Mouse (Mus musculus) heart, embryonic 13.5 days (tissue): Measurements from ENCODE around the gene Apopt1. TPM values are rescaled to one million over a fixed set of nuclear protein-coding genes. Genes with fewer than 3 reads are reported as not detected.

Experiments used
- ATAC-seq: fragments of 200-750 bp; cut with Nextera tagmentation; 2 replicates; pipeline ENCODE4 v1.8.0; 2017; ENCODE audit warnings: moderate TSS enrichment; ENCODE audit not compliant: insufficient number of reproducible peaks, low FRiP score, low TSS enrichment; ENCODE audit errors: extremely low read depth
- H3K27ac ChIP-seq: fragments of 300-500 bp; sonication (generic); replicated peaks from 2 replicates; pipeline ENCODE4 v1.5.1; 2015; ENCODE audit warnings: moderate library complexity, mild to moderate bottlenecking, inconsistent platforms
- H3K27me3 ChIP-seq: fragments of 300-500 bp; sonication (generic); replicated peaks from 2 replicates; pipeline ENCODE4 v1.6.1; 2015; ENCODE audit warnings: mild to moderate bottlenecking, inconsistent platforms
- H3K36me3 ChIP-seq: fragments of 300-500 bp; sonication (generic); 2 replicates; pipeline ENCODE4 v1.6.1; 2015; ENCODE audit warnings: mild to moderate bottlenecking, inconsistent platforms
- H3K4me1 ChIP-seq: fragments of 300-500 bp; sonication (generic); 2 replicates; pipeline ENCODE4 v1.6.1; 2015; ENCODE audit warnings: inconsistent platforms
- H3K4me2 ChIP-seq: fragments of 300-500 bp; sonication (generic); 2 replicates; pipeline ENCODE4 v1.6.1; 2015; ENCODE audit warnings: inconsistent platforms, mild to moderate bottlenecking, moderate library complexity
- H3K4me3 ChIP-seq: fragments of 300-500 bp; sonication (generic); 2 replicates; pipeline ENCODE4 v1.5.1; 2015; ENCODE audit warnings: moderate library complexity, mild to moderate bottlenecking, inconsistent platforms
- H3K9ac ChIP-seq: fragments of 300-500 bp; sonication (generic); 2 replicates; pipeline ENCODE4 v1.6.1; 2015; ENCODE audit warnings: inconsistent platforms, mild to moderate bottlenecking, moderate library complexity
- H3K9me3 ChIP-seq: fragments of 300-500 bp; sonication (generic); 2 replicates; pipeline ENCODE4 v1.6.1; 2016; ENCODE audit warnings: inconsistent platforms
- WGBS: fragments of 180-500 bp; shearing (Covaris S2); methylation state at CpG from one replicate; pipeline ENCODE4 v1.1.7; 2015; ENCODE audit warnings: mixed read lengths; 5-methylcytosine and 5-hydroxymethylcytosine counted together
- polyA plus RNA-seq: library from polyadenylated mRNA; unstranded; fragments of >200 nt; fragmentation: Nextera tagmentation; extraction: Ambion mirVana; gene quantifications from 2 replicates; pipeline ENCODE4 v1.2.1, GENCODE M21; 2015

Apopt1 gene
- polyA plus RNA-seq, 1 experiment from 2014 or later = 41.0 TPM

- Histone ChIP-seq H3K27me3 (no peaks in the 10 kb centered on the region), H3K4me1 (peaks cover 71% of the 10 kb centered on the region), H3K36me3 (peaks cover 23% of the 10 kb centered on the region), H3K9ac (no peak overlapping the region), H3K4me2 (no peak overlapping the region), H3K27ac (no peak overlapping the region), H3K4me3 (no peak overlapping the region), H3K9me3 (no peaks in the 10 kb centered on the region)
- no peak for ATAC-seq
- WGBS = 83% methylated on average over 13 of the region's 13 CpGs
These were observed 49.7 kb downstream of the Apopt1 start for GRCm38 (mm10) chr12:111762620-111763280.

DNA sequence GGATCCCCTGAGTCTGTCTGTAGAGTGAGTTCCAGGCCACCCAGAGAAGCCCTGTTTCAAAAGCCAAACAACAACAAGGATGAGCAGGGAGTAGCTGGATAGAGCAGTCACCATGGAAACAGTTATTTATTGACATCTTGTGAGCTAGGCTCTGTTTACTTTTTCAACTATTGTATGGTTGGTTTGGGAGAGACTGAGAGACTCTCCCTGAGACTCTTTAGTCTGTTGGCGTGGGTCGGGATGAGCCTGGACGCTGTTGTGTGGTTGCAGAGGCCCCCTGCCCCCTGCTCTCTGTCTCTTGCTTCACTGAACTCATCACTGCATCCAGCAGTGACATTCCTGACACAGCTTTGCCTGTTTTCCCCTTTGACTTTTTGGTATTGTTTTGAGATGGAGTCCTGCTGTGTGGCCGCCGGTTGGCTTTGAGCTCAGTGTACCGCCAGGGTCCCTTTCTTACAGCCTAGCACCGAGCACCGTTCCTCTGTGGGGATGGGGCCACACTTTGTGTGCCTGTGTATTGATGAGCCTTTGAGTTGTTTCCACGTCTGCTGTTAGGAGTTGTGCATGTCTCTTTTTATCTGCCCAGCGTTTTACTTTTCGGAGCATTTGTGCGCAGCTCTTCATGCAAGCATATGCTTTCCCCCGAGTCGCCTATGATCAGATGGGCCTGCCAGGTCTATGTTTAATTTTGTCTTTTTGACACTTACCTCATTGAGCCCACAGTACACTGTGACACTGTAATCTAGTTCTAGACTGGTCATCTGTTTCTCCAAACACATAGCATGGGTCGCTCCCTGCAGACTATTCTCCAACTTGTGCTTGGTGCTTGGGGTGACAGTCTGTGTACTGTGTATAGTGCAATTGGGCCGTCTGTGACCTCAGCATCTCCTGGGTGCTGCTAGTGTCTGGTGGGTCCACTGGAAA lies 53.5 kb downstream of the Apopt1 start:
- Histone ChIP-seq H3K27ac (peak overlapping the region; percentile 72), H3K4me3 (no peak overlapping the region; the same call in 1 of the 2 replicates), H3K4me1 (peaks cover 70% of the 10 kb centered on the region), H3K4me2 (peak overlapping the region; percentile 44), H3K36me3 (peaks cover 27% of the 10 kb centered on the region), H3K9ac (peak overlapping the region; percentile 61), H3K9me3 (no peaks in the 10 kb centered on the region), H3K27me3 (no peaks in the 10 kb centered on the region)
- no peak; the same call in 1 of the 2 replicates for ATAC-seq
- 57% methylated on average over 16 of the region's 16 CpGs for WGBS

GRCm38 (mm10) chr12:111768322-111768928 lies 55.4 kb downstream of the Apopt1 start:
- 86% methylated on average over 10 of the region's 10 CpGs for WGBS
- ATAC-seq = no peak
- H3K27me3 ChIP-seq = no peaks in the 10 kb centered on the region
- H3K4me2 ChIP-seq = no peak overlapping the region
- H3K9ac ChIP-seq = no peak overlapping the region
- H3K4me1 ChIP-seq = peaks cover 52% of the 10 kb centered on the region
- H3K4me3 ChIP-seq = no peak overlapping the region
- H3K36me3 ChIP-seq = peaks cover 32% of the 10 kb centered on the region
- H3K27ac ChIP-seq = no peak overlapping the region
- H3K9me3 ChIP-seq = no peaks in the 10 kb centered on the region

DNA sequence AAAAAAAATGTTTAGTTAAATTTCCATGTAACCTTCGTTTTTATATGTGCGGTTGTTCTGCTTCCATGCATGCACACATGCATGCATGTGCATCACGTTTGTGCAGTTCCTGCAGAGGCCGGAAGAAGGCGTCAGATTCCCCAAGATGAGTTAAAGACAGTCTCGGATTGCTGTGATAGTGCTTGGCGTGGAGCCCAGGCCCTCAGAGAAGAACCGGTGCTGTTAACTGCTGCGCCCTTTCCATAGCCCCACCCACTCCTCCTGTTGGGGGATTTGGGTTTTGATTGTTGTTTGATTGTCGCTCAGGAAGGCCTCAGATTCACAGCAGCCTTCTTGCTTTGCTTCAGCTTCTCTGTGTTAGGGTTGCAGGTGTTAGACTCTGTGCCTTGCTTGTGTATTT lies 56.2 kb downstream of the Apopt1 start:
- ATAC-seq = no peak
- Histone ChIP-seq H3K9ac (no peak overlapping the region), H3K27me3 (no peaks in the 10 kb centered on the region), H3K4me2 (peak overlapping the region; percentile 30), H3K9me3 (no peaks in the 10 kb centered on the region), H3K36me3 (peaks cover 34% of the 10 kb centered on the region), H3K27ac (peak overlapping the region; percentile 78), H3K4me1 (peaks cover 51% of the 10 kb centered on the region), H3K4me3 (no peak overlapping the region)
- WGBS = 22% methylated on average over 10 of the region's 10 CpGs

DNA sequence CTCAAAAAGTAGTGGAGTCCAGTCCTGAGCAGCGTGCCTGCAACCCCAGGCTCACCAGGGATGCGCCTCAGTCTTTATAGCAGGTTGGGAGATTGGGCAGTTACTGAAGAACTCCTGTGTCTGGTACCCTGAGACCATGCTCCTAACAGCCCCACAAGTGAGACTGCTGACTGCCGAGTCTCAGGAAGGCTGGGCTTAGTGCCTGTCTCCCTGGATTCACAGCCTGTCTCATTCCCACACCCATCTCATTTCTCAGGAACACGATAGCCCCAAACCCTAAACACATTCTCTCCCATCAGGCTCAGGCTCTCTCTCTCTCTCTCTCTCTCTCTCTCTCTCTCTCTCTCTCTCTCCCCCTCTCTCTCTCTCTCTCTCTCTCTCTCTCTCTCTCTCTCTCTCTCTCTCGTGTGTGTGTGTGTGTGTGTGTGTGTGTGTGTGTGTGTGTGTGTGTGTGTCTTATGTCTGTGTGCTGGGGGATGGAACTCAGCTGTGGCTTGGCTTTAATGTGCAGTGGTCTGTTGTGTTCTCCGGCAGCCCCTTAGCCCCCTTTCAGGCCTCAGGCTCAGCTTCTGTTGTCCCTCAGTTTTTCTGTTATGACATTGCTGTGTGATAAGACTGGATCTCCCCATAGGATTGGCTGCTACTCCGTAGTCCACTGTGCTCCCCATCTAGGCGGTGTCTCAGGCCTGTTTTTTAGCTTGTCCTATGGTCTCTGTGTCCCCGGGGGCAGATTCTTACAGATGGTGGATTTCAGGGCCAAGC lies 56.9 kb downstream of the Apopt1 start:
- no peaks in the 10 kb centered on the region for H3K27me3 ChIP-seq
- H3K27ac ChIP-seq = peak overlapping the region; percentile 78
- WGBS = 49% methylated on average over 8 of the region's 9 CpGs
- H3K36me3 ChIP-seq = peaks cover 40% of the 10 kb centered on the region
- no peak for ATAC-seq
- H3K4me2 ChIP-seq = peak overlapping the region; percentile 30
- H3K9me3 ChIP-seq = no peaks in the 10 kb centered on the region
- peak overlapping the region; percentile 50; the same call in 1 of the 2 replicates for H3K9ac ChIP-seq
- H3K4me3 ChIP-seq = no peak overlapping the region
- peaks cover 51% of the 10 kb centered on the region for H3K4me1 ChIP-seq

- H3K27me3 ChIP-seq = no peaks in the 10 kb centered on the region
- 82% methylated on average over 10 of the region's 10 CpGs for WGBS
- no peak overlapping the region for H3K4me3 ChIP-seq
- 0 out of 2 replicates have a peak overlapping the region, but pooled peaks have one; percentile 34 for H3K9ac ChIP-seq
- peaks cover 46% of the 10 kb centered on the region for H3K36me3 ChIP-seq
- H3K9me3 ChIP-seq = no peaks in the 10 kb centered on the region
- H3K4me2 ChIP-seq = no peak overlapping the region
- peaks cover 49% of the 10 kb centered on the region for H3K4me1 ChIP-seq
- no peak for ATAC-seq
- H3K27ac ChIP-seq = peak overlapping the region; percentile 78; the same call in 1 of the 2 replicates
These were observed 57.6 kb downstream of the Apopt1 start for GRCm38 (mm10) chr12:111770651-111771050.

- no peak overlapping the region for H3K4me3 ChIP-seq
- no peak overlapping the region for H3K27ac ChIP-seq
- H3K4me1 ChIP-seq = peaks cover 19% of the 10 kb centered on the region
- no peaks in the 10 kb centered on the region for H3K9me3 ChIP-seq
- H3K27me3 ChIP-seq = no peaks in the 10 kb centered on the region
- peaks cover 77% of the 10 kb centered on the region for H3K36me3 ChIP-seq
- no peak overlapping the region for H3K9ac ChIP-seq
- H3K4me2 ChIP-seq = no peak overlapping the region
- no peak for ATAC-seq
- 82% methylated on average over 16 of the region's 16 CpGs for WGBS
These were observed 61.1 kb downstream of the Apopt1 start for GRCm38 (mm10) chr12:111774156-111774555.

DNA sequence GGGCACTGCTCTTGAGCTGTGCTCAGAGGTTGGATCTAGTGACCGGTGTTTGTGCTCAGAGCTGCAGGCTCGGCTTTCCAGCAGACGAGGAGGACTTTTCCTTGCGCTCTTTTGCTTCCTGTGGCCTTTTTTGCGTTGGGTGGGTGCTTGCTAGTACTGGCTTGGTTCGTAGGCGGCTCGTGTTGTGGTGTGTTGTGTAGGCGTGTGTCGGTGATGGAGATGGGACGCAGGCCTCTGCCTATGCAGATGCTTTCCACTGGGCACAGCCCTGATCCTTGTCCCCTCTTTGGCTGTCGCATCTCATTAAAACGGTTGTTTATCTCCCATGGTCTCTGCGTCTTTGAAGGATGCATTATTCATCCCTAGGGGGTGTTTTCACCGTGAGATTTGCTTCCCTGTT lies 61.8 kb downstream of the Apopt1 start:
- WGBS = 77% methylated on average over 15 of the region's 15 CpGs

DNA sequence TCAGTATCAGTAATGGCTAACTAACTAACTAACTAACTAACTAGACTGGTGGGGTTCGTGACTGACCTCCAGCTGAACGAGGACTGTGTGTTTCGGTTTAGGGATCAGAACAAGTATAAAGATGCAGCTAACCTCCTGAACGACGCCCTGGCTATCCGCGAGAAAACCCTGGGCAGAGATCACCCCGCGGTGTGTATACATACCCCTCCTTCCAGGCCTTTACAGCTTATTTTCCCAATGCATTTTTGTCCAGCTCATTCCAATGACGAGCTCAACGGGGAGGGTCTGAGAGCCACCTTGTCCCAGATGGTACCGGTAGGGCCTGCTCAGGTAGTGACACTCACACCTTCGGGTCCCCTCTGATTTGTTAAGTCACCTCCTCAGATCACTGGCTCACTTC lies 64.9 kb downstream of the Apopt1 start:
- Histone ChIP-seq H3K4me3 (no peak overlapping the region), H3K4me2 (no peak overlapping the region), H3K27me3 (no peaks in the 10 kb centered on the region), H3K9ac (no peak overlapping the region), H3K36me3 (peaks cover 100% of the 10 kb centered on the region), H3K4me1 (0 out of 2 replicates have a peak, but pooled peaks cover 3% of the 10 kb centered on the region), H3K27ac (no peak overlapping the region), H3K9me3 (no peaks in the 10 kb centered on the region)
- no peak for ATAC-seq
- 91% methylated on average over 13 of the region's 13 CpGs for WGBS

More for the DNA sequence above, 61.8 kb downstream of the Apopt1 start:
- Histone ChIP-seq H3K4me3 (no peak overlapping the region), H3K4me2 (no peak overlapping the region), H3K9ac (no peak overlapping the region), H3K36me3 (peaks cover 84% of the 10 kb centered on the region), H3K4me1 (peaks cover 12% of the 10 kb centered on the region), H3K27ac (no peak overlapping the region), H3K9me3 (no peaks in the 10 kb centered on the region), H3K27me3 (no peaks in the 10 kb centered on the region)
- ATAC-seq = no peak

DNA sequence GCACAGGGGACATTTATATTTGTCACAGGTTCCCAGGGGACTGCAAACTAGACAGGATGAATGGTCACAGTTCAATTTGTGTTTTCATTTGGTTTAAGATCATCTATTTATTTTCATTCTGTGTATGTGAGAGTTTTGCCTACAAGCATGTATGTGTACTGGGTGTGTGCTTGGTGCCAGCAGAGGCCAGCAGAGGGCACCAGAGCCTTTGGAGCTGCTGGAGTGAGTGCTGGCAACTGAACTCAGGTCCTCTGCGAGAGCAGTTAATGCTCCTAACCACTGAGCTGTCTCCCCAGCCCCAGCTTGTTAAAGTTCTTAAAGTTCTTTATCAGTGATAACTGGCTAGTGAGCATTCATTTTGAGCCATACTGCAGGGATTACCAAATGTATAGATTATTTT lies 66.5 kb downstream of the Apopt1 start:
- H3K27me3 ChIP-seq = no peaks in the 10 kb centered on the region
- no peak overlapping the region for H3K4me2 ChIP-seq
- H3K4me1 ChIP-seq = 0 out of 2 replicates have a peak, but pooled peaks cover 3% of the 10 kb centered on the region
- H3K9ac ChIP-seq = no peak overlapping the region
- H3K9me3 ChIP-seq = no peaks in the 10 kb centered on the region
- WGBS = 100% methylated on average over 1 of the region's 1 CpGs
- H3K4me3 ChIP-seq = no peak overlapping the region
- H3K36me3 ChIP-seq = peaks cover 100% of the 10 kb centered on the region
- H3K27ac ChIP-seq = no peak overlapping the region
- ATAC-seq = no peak
